Mouse (Mus musculus) lung, postnatal 0 days (tissue): ENCODE measurements around the gene Rps21. TPM values are rescaled to one million over a fixed set of nuclear protein-coding genes. Genes with fewer than 3 reads are reported as not detected.

Source experiments
- ATAC-seq: fragments of 200-750 bp; cut with Nextera tagmentation; 2 replicates; pipeline ENCODE4 v1.8.0; 2017; ENCODE audit warnings: moderate library complexity
- DNase-seq: peaks from one replicate; pipeline ENCODE4 v3.0.0-alpha.2; 2016; ENCODE audit warnings: low spot score
- H3K27ac ChIP-seq: fragments of 300-500 bp; sonication (generic); 2 replicates; pipeline ENCODE4 v1.5.1; 2014; ENCODE audit warnings: antibody characterized with exemption, mild to moderate bottlenecking, low read length, mixed read lengths
- H3K27me3 ChIP-seq: fragments of 300-500 bp; sonication (generic); replicated peaks from 2 replicates; pipeline ENCODE4 v1.6.1; 2014; ENCODE audit warnings: low read length, mixed read lengths; ENCODE audit not compliant: insufficient read depth
- H3K36me3 ChIP-seq: fragments of 300-500 bp; sonication (generic); 2 replicates; pipeline ENCODE4 v1.6.1; 2014; ENCODE audit warnings: low read length, mixed read lengths; ENCODE audit not compliant: insufficient read depth
- H3K4me1 ChIP-seq: fragments of 300-500 bp; sonication (generic); 2 replicates; pipeline ENCODE4 v1.6.1; 2014; ENCODE audit warnings: antibody characterized with exemption, low read depth, low read length, mixed read lengths; ENCODE audit not compliant: insufficient read depth
- H3K4me2 ChIP-seq: fragments of 300-500 bp; sonication (generic); replicated peaks from 2 replicates; pipeline ENCODE4 v1.6.1; 2014; ENCODE audit warnings: low read depth, mild to moderate bottlenecking, low read length, moderate library complexity, mixed read lengths
- H3K4me3 ChIP-seq: fragments of 300-500 bp; sonication (generic); 2 replicates; pipeline ENCODE4 v1.5.1; 2014; ENCODE audit warnings: low read depth, low read length
- H3K9ac ChIP-seq: fragments of 300-500 bp; sonication (generic); replicated peaks from 2 replicates; pipeline ENCODE4 v1.6.1; 2014; ENCODE audit warnings: low read depth, mild to moderate bottlenecking
- H3K9me3 ChIP-seq: fragments of 300-500 bp; sonication (generic); 2 replicates; pipeline ENCODE4 v1.6.1; 2016; ENCODE audit warnings: low read length, mixed read lengths
- CTCF ChIP-seq: IDR thresholded peaks from 2 replicates; pipeline ENCODE4 v1.5.1; 2016; ENCODE audit warnings: antibody characterized with exemption, mild to moderate bottlenecking
- EP300 ChIP-seq: IDR thresholded peaks from 2 replicates; pipeline ENCODE4 v1.6.1; 2016; ENCODE audit warnings: antibody characterized with exemption, mild to moderate bottlenecking, control low read depth
- WGBS: fragments of 180-500 bp; shearing (Covaris S2); extraction: QIAGEN DNeasy Blood & Tissue Kit; methylation state at CpG from one replicate; pipeline ENCODE4 v1.1.7; 2014; 5-methylcytosine and 5-hydroxymethylcytosine counted together
- microRNA-seq: library from miRNA; unstranded; fragments of <30 nt; microRNA quantifications from one replicate; pipeline ENCODE4, GENCODE M21; 2016
- polyA plus RNA-seq: library from polyadenylated mRNA; unstranded; fragments of >200 nt; fragmentation: Nextera tagmentation; extraction: Ambion mirVana; gene quantifications from 2 replicates; pipeline ENCODE4 v1.2.1, GENCODE M21; 2015

Rps21 gene
- polyA plus RNA-seq, 1 experiment from 2014 or later, result 453 TPM

GRCm38 (mm10) chr2:180303468-180303867, 46.3 kb downstream of the Rps21 start:
- no peak overlapping the region for H3K9ac ChIP-seq
- TF ChIP-seq EP300, result peak; percentile 50
- TF ChIP-seq CTCF, result no peak
- H3K27ac ChIP-seq, result peak overlapping the region; percentile 83
- H3K4me2 ChIP-seq, result no peak overlapping the region
- ATAC-seq, result peak; percentile 83
- 0 out of 2 replicates have a peak, but pooled peaks cover 2% of the 10 kb centered on the region for H3K4me1 ChIP-seq
- H3K9me3 ChIP-seq, result no peaks in the 10 kb centered on the region
- peak; percentile 92 for DNase-seq
- WGBS, result 40% methylated on average over 12 of the region's 12 CpGs
- no peak overlapping the region for H3K4me3 ChIP-seq
- no peaks in the 10 kb centered on the region for H3K36me3 ChIP-seq
- no peaks in the 10 kb centered on the region for H3K27me3 ChIP-seq

DNA sequence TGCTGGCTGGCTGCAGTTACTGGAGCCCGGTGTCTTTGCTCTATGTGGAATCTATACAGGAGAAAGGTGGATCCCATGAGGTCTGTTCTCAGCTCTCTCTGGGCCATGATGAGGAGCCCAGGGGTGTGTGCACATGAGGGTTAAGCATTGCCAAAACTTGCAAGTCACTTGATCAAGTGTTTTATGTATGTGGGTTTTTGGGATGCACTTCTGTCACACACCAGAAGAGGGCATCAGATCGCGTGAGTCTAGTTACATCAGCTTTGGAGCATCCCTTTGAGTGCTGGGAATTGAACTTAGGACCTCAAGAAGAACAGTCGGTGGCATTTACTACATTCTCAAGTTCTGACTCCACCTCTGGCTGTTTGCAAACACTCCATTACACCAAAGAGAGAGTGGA, 47.4 kb downstream of the Rps21 start:
- ATAC-seq, result no peak
- no peak overlapping the region for H3K4me2 ChIP-seq

DNA sequence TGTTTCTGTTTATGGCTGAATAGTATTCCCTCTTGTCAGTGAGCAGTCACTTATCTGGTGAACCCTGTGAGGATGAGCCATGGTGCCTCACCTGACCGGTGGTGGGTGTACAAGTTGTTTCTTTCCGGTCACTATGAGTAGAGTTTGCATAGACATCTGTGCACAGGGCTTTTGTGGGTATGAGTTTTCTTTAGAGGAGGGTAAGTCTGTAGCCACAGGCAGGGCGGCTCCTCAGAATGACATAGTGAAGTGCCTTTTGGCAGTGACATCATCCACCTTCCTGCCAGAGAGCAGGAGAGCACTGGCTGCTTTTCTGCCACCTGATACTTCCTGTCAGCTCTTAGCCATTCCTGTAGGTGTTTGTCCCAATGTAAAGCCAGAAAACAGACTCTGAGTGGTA, 48.3 kb downstream of the Rps21 start:
- Histone ChIP-seq H3K27ac (peak overlapping the region; percentile 34; the same call in 1 of the 2 replicates), H3K4me1 (0 out of 2 replicates have a peak, but pooled peaks cover 2% of the 10 kb centered on the region), H3K4me3 (no peak overlapping the region), H3K4me2 (no peak overlapping the region), H3K36me3 (no peaks in the 10 kb centered on the region), H3K9me3 (no peaks in the 10 kb centered on the region), H3K27me3 (no peaks in the 10 kb centered on the region), H3K9ac (no peak overlapping the region)
- ATAC-seq, result no peak
- TF ChIP-seq CTCF, result no peak
- TF ChIP-seq EP300, result no peak
- no peak for DNase-seq
- WGBS, result 77% methylated on average over 3 of the region's 3 CpGs

More for the DNA sequence above, 47.4 kb downstream of the Rps21 start:
- H3K4me3 ChIP-seq, result no peak overlapping the region
- H3K9ac ChIP-seq, result no peak overlapping the region
- H3K4me1 ChIP-seq, result 0 out of 2 replicates have a peak, but pooled peaks cover 2% of the 10 kb centered on the region
- no peaks in the 10 kb centered on the region for H3K9me3 ChIP-seq
- H3K27me3 ChIP-seq, result no peaks in the 10 kb centered on the region
- DNase-seq, result no peak
- H3K27ac ChIP-seq, result 0 out of 2 replicates have a peak overlapping the region, but pooled peaks have one; percentile 43
- WGBS, result 34% methylated on average over 4 of the region's 4 CpGs
- TF ChIP-seq CTCF (peak; percentile 43), EP300 (no peak)
- no peaks in the 10 kb centered on the region for H3K36me3 ChIP-seq

- Histone ChIP-seq H3K36me3 (no peaks in the 10 kb centered on the region), H3K4me3 (no peak overlapping the region), H3K4me1 (0 out of 2 replicates have a peak, but pooled peaks cover 2% of the 10 kb centered on the region), H3K27me3 (no peaks in the 10 kb centered on the region), H3K27ac (peak overlapping the region; percentile 34), H3K9ac (no peak overlapping the region), H3K4me2 (no peak overlapping the region), H3K9me3 (no peaks in the 10 kb centered on the region)
- DNase-seq (peak; percentile 65), ATAC-seq (peak; percentile 2; the same call in 1 of the 2 replicates)
- WGBS, result 52% methylated on average over 2 of the region's 2 CpGs
- no peak for TF ChIP-seq CTCF
- no peak for TF ChIP-seq EP300
Measured at GRCm38 (mm10) chr2:180306009-180306408, 48.8 kb downstream of the Rps21 start.

DNA sequence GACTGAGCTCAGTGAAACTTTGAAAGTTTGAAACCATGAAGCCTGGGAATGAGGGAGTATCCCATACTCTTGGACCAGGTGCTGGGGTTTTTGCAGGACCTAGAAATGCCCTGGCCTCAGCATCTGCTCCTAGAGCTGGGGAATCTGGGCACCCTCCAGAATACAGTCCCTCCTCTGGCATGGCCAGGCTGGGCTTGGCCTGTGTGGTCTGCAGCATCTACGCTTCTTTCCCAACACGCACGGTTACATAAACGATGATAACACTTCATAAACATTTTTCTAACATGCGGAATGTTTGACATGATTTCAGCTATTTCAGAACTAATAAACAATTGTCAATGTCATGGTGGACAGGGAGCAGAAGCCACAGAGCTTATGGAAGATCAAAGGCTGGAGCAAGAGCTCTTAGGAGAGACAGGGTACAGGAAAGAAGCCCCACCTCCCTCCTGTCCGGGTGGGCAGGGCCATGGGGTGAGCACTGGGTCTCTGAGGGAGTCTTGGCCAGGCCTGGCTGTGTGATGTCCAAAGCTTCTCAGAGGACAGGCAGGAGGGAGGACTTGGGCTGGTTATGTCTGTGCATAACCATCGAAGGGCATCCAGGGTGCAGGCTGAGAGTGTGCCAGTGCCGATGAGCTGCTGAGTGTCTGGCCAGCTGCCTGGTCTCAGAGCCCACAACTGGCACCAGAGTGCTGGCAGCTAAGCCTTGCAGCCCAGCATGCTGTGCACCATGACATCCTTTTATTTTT, 49.4 kb downstream of the Rps21 start:
- ATAC-seq, result peak; percentile 81

DNA sequence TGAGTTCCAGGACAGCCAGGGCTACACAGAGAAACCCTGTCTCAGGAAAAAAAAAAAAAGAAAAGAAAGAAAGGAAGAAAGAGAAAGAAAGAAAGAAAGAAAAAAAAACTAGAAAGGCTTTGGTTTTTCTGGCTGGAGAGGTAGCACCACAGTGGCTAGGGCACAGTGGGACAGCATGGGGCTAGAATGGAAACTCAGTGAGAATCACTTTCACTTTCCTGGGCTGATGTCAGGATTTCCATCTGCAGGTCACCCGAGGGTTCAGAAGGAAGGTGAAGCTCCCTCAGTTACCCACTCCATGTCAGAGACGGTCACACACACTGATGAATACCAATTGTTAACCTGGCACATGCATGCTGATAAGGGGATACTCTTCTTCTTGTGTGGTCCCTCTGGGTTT, 50.5 kb downstream of the Rps21 start:
- H3K36me3 ChIP-seq, result no peaks in the 10 kb centered on the region
- H3K9ac ChIP-seq, result no peak overlapping the region
- H3K4me1 ChIP-seq, result 0 out of 2 replicates have a peak, but pooled peaks cover 2% of the 10 kb centered on the region
- H3K27me3 ChIP-seq, result no peaks in the 10 kb centered on the region
- H3K27ac ChIP-seq, result peak overlapping the region; percentile 66; the same call in 1 of the 2 replicates
- no peak overlapping the region for H3K4me2 ChIP-seq
- DNase-seq, result no peak
- TF ChIP-seq EP300, result no peak
- TF ChIP-seq CTCF, result no peak
- WGBS, result 34% methylated on average over 2 of the region's 2 CpGs
- H3K9me3 ChIP-seq, result no peaks in the 10 kb centered on the region
- no peak for ATAC-seq
- no peak overlapping the region for H3K4me3 ChIP-seq

More for the DNA sequence above, 49.4 kb downstream of the Rps21 start:
- 0 out of 2 replicates have a peak, but pooled peaks cover 2% of the 10 kb centered on the region for H3K4me1 ChIP-seq
- no peak overlapping the region for H3K4me2 ChIP-seq
- peak overlapping the region; percentile 34; the same call in 1 of the 2 replicates for H3K27ac ChIP-seq
- no peaks in the 10 kb centered on the region for H3K9me3 ChIP-seq
- no peak overlapping the region for H3K9ac ChIP-seq
- H3K36me3 ChIP-seq, result no peaks in the 10 kb centered on the region
- no peaks in the 10 kb centered on the region for H3K27me3 ChIP-seq
- peak; percentile 92 for DNase-seq
- WGBS, result 28% methylated on average over 8 of the region's 8 CpGs
- H3K4me3 ChIP-seq, result no peak overlapping the region
- TF ChIP-seq CTCF (no peak), EP300 (peak; percentile 88)

Small RNA genes within 50 kb of the gene (microRNA-seq; reads per million reads assigned to microRNA genes)
- gene Mir3091, result not detected

Other genes starting within 250 kb of the Rps21 start
- gene Lsm14b, start 232.4 kb upstream of the Rps21 start, polyA plus RNA-seq, result 6.5 and 7.0 TPM in 2 replicates
- gene Psma7, start 214.9 kb upstream of the Rps21 start, polyA plus RNA-seq, result 334 and 385 TPM in 2 replicates
- gene Ss18l1, start 214.9 kb upstream of the Rps21 start, polyA plus RNA-seq, result 2.0 and 2.4 TPM in 2 replicates
- gene Mtg2, start 186.8 kb upstream of the Rps21 start, polyA plus RNA-seq, result 18.7 and 18.9 TPM in 2 replicates
- gene Hrh3, start 152.9 kb upstream of the Rps21 start, polyA plus RNA-seq, result 0.14 TPM in 1 of 2 replicates, not detected in the other
- 35.3 and 36.1 TPM in 2 replicates for gene Osbpl2, start 138.1 kb upstream of the Rps21 start, polyA plus RNA-seq
- 119 and 136 TPM in 2 replicates for gene Adrm1, start 85.9 kb upstream of the Rps21 start, polyA plus RNA-seq
- gene Lama5, start 31.5 kb upstream of the Rps21 start, polyA plus RNA-seq, result 83.7 and 85.3 TPM in 2 replicates
- 15.5 and 16.1 TPM in 2 replicates for gene Cables2, start 16.1 kb downstream of the Rps21 start, polyA plus RNA-seq
- 0.20 and 0.46 TPM in 2 replicates for gene Rbbp8nl, start 32.5 kb downstream of the Rps21 start, polyA plus RNA-seq
- 10.4 and 11.4 TPM in 2 replicates for gene Gata5, start 77.3 kb downstream of the Rps21 start, polyA plus RNA-seq
- gene Slco4a1, start 198.9 kb downstream of the Rps21 start, polyA plus RNA-seq, result 0.20 and 0.21 TPM in 2 replicates
- 0.05 and 0.06 TPM in 2 replicates for gene Ntsr1, start 242.6 kb downstream of the Rps21 start, polyA plus RNA-seq